Mouse (Mus musculus): ENCODE results near the gene Pex14. TPM values are rescaled to one million over a fixed set of nuclear protein-coding genes. Genes with fewer than 3 reads are reported as not detected.

Pex14 gene
- total RNA-seq, 2 experiments from 2014 or later: 67.9 to 74.0 TPM

- DNase-seq: no peak
These were observed 147.1 kb downstream of the Pex14 start for GRCm38 (mm10) chr4:148952328-148953222.

GRCm38 (mm10) chr4:148951821-148952291 lies 147.8 kb downstream of the Pex14 start:
- DNase-seq: peak; percentile 73

DNA sequence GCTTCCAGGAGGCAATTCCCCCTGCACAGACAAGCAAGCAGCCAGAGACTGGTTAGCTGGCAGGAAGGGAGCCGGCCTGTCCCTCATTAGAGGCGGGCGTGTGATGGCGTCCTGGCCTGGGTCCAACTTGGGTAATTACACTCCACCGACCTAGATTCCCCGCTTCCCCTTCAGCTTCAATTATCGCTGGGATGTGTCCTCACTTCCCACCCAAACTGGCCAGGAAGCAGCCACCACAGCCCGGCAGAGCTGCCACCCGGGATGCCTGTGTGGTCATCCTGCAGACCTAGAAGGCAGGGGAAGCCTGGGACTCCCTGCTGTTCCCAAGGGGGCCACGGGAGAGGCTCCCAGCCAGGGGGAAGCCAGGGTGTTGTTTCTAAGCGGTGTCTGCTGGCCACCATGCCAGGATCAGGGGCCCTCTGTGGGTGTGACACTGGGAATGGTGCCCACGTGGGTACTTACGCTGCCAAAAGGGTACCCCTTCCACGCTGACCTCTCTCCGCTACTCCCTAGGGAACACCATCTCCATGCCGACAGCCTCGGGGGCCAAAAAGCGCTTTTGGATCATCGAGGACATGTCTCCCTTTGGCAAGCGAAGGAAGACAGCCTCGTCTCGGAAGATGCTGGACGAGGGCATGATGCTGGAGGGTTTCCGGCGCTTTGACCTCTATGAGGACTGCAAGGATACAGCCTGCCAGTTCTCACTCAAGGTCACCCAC lies 148.6 kb downstream of the Pex14 start:
- peak; percentile 65 for DNase-seq

DNA sequence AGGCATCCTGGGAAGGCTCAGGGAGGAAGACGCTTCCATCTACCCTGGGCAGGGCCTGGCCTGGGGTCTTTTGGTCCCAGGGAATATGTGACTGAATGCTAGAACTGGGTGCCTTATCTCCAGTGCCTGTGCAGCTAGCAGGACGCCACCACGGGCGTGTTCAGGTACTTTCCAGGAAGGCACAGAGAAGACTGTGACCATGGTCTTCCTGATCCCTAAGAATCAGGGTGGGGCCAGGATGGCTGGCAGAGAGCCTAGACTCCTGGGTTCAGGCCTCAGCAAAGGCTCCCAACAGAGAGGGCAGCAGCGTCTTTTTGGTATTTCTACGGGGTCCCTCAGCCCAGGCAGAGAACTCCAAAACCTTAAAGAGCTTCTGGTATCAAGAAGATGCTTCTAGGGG lies 149.2 kb downstream of the Pex14 start:
- DNase-seq: no peak

GRCm38 (mm10) chr4:148947833-148948388 lies 151.8 kb downstream of the Pex14 start:
- no peak for DNase-seq

- no peak for DNase-seq
These were observed 153.6 kb downstream of the Pex14 start for GRCm38 (mm10) chr4:148946071-148946470.

DNA sequence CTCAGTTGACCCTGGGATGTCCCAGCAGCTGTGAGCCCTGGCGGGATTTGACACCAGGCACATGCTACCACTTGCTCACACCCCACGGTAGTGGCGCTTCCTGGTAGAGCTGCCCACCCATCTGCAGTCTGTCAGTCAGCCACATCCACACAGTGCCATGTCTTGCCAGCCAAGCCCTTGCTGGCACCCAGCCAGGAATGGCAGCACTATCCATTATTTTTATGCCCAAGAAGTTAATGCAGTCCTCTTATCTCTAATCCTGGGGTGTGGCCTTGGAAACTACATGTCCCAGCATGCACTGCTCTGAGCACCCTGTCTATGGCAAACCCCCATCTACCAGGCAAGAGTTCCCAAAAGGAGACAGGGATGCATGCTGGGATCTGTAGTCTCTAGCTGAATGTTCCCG lies 154.2 kb downstream of the Pex14 start:
- peak; percentile 55 for DNase-seq

GRCm38 (mm10) chr4:148943099-148943498 lies 156.6 kb downstream of the Pex14 start:
- no peak for DNase-seq

DNA sequence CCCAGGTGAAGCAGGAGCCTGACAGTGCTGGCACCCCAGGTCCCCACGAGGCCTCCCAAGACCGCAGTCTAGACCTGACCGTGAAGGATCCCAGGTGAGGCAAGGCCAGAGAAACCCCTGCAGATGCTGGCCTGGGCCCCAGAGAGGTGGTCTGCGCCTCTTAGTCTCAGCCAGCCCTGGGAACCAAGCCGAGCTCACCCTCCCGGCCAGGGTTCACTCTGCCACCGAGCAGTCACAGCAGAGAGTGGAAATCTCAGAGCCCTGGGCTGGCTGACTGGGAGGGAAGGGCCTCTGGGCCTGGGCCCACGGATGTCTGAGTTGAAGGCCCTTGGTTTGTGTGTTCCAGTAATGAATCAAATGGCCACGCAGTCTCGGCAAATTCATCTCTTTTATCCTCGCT lies 158.4 kb downstream of the Pex14 start:
- no peak for DNase-seq

- DNase-seq: peak; percentile 89
These were observed 158.9 kb downstream of the Pex14 start for GRCm38 (mm10) chr4:148940674-148941211.

DNA sequence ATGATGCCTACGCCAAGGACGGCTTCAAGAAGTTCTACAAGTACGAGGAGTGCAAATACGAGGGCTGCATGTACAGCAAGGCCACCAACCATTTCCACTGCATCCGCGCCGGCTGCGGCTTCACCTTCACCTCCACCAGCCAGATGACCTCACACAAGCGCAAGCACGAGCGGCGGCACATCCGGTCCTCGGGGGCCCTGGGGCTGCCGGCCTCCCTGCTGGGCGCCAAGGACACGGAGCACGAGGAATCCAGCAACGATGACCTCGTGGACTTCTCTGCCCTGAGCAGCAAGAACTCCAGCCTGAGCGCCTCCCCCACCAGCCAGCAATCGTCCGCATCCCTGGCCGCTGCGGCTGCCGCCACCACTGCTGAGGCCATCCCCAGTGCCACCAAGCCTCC lies 161.1 kb downstream of the Pex14 start:
- DNase-seq: peak; percentile 66

DNA sequence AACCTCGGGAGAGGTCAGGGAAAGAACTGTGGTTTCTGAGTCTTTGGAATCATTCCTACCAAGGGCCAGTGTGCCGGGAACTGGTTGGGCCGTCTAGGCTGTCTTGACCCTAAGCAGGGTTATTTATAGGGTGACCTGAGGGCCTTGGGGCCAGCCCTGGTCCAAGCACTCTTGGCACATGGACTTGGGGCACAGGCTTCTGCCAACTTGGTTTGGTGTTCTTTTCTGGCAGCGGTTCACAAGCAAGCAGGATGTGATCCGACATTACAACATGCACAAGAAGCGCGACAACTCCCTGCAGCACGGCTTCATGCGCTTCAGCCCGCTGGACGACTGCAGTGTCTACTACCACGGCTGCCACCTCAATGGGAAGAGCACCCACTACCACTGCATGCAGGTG lies 162.9 kb downstream of the Pex14 start:
- DNase-seq: peak; percentile 73

DNA sequence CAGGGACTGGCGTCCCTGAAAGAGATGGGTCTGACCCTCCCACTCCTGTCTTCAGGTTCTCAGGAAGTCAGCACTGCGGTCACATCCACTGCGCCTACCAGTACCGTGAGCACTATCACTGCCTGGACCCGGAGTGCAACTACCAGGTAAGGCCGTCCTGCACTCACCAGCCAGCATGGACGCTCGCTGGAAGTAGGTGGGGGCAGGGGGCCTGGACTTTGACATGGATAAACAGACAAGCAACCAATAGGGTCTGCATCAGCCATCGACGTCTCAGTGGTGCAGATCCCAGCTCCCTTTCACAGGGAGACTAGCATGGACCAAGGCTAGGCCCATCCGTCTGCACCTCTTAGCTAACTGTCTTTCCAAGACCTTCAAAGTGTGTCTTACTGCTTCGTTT lies 163.6 kb downstream of the Pex14 start:
- no peak for DNase-seq

DNA sequence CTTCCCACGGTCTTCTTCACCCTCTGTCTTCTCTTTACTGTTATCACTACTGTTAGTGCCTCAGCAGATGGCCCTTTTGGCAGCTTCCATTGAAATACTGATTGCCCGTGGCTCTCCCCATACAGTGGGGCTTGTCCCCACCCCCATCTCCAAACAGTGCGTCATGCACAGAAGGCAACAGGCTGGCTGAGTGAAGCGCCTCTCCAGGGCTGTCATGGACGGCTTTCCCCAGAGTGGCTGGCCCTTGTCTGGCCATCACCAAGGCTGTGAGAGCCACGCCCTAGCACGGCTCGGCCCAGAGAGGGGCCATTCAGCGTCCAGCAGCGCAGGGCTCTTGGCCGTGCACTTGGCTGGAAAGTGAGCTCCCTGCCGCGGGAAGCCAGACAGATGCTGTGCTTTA lies 164.5 kb downstream of the Pex14 start:
- peak; percentile 39 for DNase-seq

GRCm38 (mm10) chr4:148933109-148933508 lies 166.6 kb downstream of the Pex14 start:
- no peak for DNase-seq

DNA sequence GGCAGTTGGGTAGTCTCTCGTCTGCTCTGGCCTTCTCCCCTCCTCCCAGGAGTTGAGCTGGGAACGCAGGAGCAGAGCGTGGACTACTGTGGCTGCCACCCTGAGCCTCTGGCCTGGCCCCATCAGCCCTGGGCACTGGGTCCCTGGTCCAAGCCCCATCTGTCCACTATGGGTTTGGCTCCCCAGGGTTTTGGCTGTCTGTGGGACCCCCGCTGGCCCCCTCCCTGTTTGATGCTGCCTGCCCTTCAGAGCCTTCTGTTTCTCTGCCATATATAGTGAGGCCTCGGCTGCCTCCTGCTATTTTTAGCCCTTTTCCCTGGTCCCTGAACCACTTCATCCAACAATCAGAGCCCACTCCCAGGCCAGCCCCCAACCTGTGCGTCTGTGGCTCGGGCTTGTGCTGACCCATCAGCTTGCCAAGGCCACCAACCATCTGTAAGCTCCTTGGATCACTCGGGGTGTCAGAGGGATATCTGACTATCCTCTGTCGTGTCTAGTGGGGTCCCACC lies 168.9 kb downstream of the Pex14 start:
- DNase-seq: no peak

DNA sequence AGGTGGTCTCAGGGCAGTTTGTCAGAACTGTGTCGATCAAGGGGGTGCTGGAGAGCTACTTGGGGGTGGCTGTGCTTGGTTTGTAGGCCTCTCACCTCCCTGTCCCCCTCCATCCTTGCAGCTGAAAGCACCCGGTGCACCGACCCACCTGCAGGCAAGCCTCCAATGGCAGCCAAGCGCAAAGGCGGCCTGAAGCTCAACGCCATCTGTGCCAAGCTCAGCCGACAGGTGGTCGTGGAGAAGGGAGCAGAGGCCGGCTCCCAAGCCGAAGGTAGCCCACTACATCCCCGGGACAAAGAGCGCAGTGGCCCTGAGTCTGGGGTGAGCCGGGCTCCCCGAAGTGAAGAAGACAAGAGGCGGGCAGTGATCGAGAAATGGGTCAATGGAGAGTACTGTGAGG lies 170.8 kb downstream of the Pex14 start:
- DNase-seq: no peak

DNA sequence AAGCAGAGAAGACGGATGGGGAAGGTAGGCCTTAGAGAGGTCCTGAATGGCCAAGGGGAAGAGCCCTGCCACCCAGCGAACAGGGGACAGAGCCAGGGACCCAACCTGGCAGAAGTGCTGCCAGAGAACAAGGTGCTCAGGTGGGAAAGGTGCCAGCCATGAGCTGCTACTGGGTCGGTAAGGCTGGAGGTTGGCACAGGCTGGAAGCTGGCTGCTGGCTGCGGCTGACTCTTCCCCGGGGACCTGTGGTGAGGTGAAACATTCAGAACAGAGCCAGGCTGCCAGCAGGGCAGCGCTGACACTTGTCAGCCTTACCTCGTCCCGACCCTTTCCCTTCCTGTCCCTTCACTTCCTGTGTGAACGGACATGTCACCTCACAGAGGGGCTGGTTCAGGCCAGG lies 171.4 kb downstream of the Pex14 start:
- peak; percentile 71 for DNase-seq

DNA sequence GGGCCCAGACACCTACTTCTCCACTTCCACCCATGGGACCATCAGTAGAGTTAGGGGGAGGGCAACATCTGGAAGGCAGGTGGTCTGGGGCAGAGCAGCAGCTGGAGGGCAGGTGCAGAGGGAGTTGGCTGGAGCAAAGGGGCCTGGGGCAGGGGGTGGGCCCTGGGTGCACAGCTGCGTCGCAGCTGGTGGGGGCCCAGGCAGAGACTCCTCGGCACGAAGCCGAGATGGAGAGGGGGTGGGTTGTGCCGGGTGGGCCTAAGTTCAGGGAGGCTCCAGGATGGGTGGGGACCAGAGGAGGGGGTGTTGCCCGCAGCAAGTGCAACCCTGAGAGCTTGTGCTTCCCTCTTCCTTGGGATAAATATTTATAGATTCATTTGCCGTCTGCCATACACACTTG lies 173.2 kb downstream of the Pex14 start:
- no peak for DNase-seq

DNA sequence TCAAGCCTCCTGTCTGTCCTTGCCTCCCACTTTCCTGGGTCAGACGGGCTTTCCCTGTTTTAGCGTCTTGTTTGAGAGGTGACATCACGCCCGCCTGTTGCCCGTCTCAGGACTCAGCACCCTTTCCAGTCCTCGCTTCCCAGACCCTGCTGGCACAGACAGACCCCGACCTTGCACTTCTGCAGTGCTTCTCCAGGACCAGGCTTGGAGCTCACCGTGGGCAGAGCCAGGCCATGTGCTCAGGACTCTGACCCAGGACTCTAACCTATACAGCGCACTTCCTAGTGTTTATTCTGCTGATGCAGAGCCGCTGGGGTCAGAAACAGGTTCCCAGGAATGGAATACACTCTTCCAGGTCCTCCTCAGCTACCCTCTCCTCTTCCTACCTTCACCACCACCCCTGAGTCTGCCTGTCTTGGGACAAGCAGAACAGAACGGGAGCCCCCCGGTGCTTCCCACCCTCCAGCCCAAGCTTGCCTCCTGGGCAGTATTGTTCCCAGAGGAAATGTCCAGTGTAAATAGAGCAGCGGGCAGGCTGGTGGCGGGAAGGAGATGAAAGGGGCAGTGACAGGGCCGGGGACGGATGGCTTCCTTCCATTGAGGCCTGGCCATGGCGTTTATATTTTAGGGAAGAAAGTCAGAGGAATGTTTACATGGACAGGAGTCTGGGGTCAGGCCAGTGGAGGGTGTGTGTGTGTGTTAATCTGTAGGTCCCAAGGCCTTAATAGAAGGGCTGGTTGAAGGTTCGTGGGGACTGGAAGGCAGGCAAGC lies 173.9 kb downstream of the Pex14 start:
- DNase-seq: no peak

- no peak for DNase-seq
These were observed 175.7 kb downstream of the Pex14 start for GRCm38 (mm10) chr4:148923976-148924375.

GRCm38 (mm10) chr4:148923414-148923813 lies 176.3 kb downstream of the Pex14 start:
- no peak for DNase-seq

All from adrenal gland, postnatal 10 days (tissue).